Mouse (Mus musculus) lung, embryonic 15.5 days (tissue): Measurements from ENCODE around the gene Ucn. TPM values are rescaled to one million over a fixed set of nuclear protein-coding genes. Genes with fewer than 3 reads are reported as not detected.
A peak's percentile ranks its signal among the peaks of the same experiment; 100 is the strongest.

Source experiments
- ATAC-seq: fragments of 200-750 bp; cut with Nextera tagmentation; 2 replicates; pipeline ENCODE4 v1.8.0; 2017; ENCODE audit warnings: moderate number of reproducible peaks, borderline replicate concordance; ENCODE audit not compliant: low FRiP score, low TSS enrichment; ENCODE audit errors: extremely low read depth
- H3K27ac ChIP-seq: fragments of 300-500 bp; sonication (generic); 2 replicates; pipeline ENCODE4 v1.5.1; 2015; ENCODE audit warnings: moderate library complexity, mild to moderate bottlenecking, inconsistent platforms
- H3K27me3 ChIP-seq: fragments of 300-500 bp; sonication (generic); 2 replicates; pipeline ENCODE4 v1.6.1; 2015; ENCODE audit warnings: inconsistent platforms
- H3K36me3 ChIP-seq: fragments of 300-500 bp; sonication (generic); 2 replicates; pipeline ENCODE4 v1.6.1; 2015; ENCODE audit warnings: inconsistent platforms
- H3K4me1 ChIP-seq: fragments of 300-500 bp; sonication (generic); 2 replicates; pipeline ENCODE4 v1.6.1; 2015; ENCODE audit warnings: inconsistent platforms
- H3K4me2 ChIP-seq: fragments of 300-500 bp; sonication (generic); 2 replicates; pipeline ENCODE4 v1.6.1; 2015; ENCODE audit warnings: inconsistent platforms, mild to moderate bottlenecking, moderate library complexity
- H3K4me3 ChIP-seq: fragments of 300-500 bp; sonication (generic); 2 replicates; pipeline ENCODE4 v1.5.1; 2015; ENCODE audit warnings: mild to moderate bottlenecking, inconsistent platforms
- H3K9ac ChIP-seq: fragments of 300-500 bp; sonication (generic); 2 replicates; pipeline ENCODE4 v1.6.1; 2015; ENCODE audit warnings: inconsistent platforms
- H3K9me3 ChIP-seq: fragments of 300-500 bp; sonication (generic); 2 replicates; pipeline ENCODE4 v1.6.1; 2016; ENCODE audit warnings: inconsistent platforms
- WGBS: fragments of 180-500 bp; shearing (Covaris S2); methylation state at CpG from one replicate; pipeline ENCODE4 v1.1.7; 2015; 5-methylcytosine and 5-hydroxymethylcytosine counted together
- polyA plus RNA-seq: library from polyadenylated mRNA; unstranded; fragments of >200 nt; fragmentation: Nextera tagmentation; extraction: Ambion mirVana; gene quantifications from 2 replicates; pipeline ENCODE4 v1.2.1, GENCODE M21; 2015

The Ucn gene
- polyA plus RNA-seq, result not detected in 2 replicates

- Histone ChIP-seq H3K9ac (no peak within 1 kb of the TSS), H3K4me2 (peak within 1 kb of the TSS; percentile 31), H3K36me3 (peaks cover 7% of the 10 kb centered on the region; the same call in 1 of the 2 replicates), H3K9me3 (no peaks in the 10 kb centered on the region), H3K27ac (no peak within 1 kb of the TSS), H3K4me1 (peaks cover 9% of the 10 kb centered on the region), H3K27me3 (peaks cover 68% of the 10 kb centered on the region), H3K4me3 (peak within 1 kb of the TSS; percentile 23)
- no peak for ATAC-seq
- WGBS, result 2% methylated on average over 52 of the region's 52 CpGs
Observed at GRCm38 (mm10) chr5:31138241-31138967, at the start of gene Ucn. Gene Ucn (minus strand): TSS chr5:31138829.

DNA sequence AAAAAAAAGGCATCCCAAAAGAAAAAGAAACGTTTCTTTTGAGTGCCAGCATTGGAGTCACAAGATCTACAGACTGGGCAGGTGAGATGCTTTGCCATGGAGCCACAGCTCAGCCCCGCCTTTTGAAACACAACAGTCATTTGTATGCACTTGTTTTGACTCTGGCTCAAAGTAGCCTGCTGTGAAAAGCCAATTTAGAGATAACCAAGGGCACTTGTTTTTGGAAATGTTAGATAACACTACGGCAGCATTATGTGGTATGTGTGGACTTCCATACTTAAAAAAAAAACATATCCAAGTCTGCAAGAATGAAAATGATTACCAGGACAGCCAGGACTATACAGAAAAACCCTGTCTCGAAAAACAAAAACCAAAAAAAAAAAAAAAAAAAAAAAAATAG is 45.0 kb upstream of the Ucn start:
- Histone ChIP-seq H3K27me3 (no peaks in the 10 kb centered on the region), H3K36me3 (peaks cover 23% of the 10 kb centered on the region), H3K4me1 (peaks cover 4% of the 10 kb centered on the region; the same call in 1 of the 2 replicates), H3K4me3 (no peak overlapping the region), H3K9me3 (no peaks in the 10 kb centered on the region), H3K27ac (no peak overlapping the region), H3K9ac (no peak overlapping the region), H3K4me2 (no peak overlapping the region)
- ATAC-seq, result no peak
- WGBS, result 43% methylated on average over 4 of the region's 4 CpGs

- no peak for ATAC-seq
- Histone ChIP-seq H3K9me3 (no peaks in the 10 kb centered on the region), H3K4me3 (no peak overlapping the region), H3K27ac (no peak overlapping the region), H3K9ac (no peak overlapping the region), H3K27me3 (no peaks in the 10 kb centered on the region), H3K4me1 (peaks cover 10% of the 10 kb centered on the region; the same call in 1 of the 2 replicates), H3K4me2 (no peak overlapping the region), H3K36me3 (no peaks in the 10 kb centered on the region)
- 91% methylated on average over 9 of the region's 9 CpGs for WGBS
Observed at GRCm38 (mm10) chr5:31181183-31181770, 42.6 kb upstream of the Ucn start.

- Histone ChIP-seq H3K27me3 (no peaks in the 10 kb centered on the region), H3K9me3 (no peaks in the 10 kb centered on the region), H3K4me2 (peak within 1 kb of the TSS; percentile 83), H3K4me1 (peaks cover 10% of the 10 kb centered on the region; the same call in 1 of the 2 replicates), H3K27ac (peak within 1 kb of the TSS; percentile 99), H3K9ac (peak within 1 kb of the TSS; percentile 67), H3K36me3 (no peaks in the 10 kb centered on the region), H3K4me3 (peak within 1 kb of the TSS; percentile 81)
- under 1% methylated on average over 59 of the region's 59 CpGs for WGBS
- ATAC-seq, result peak; percentile 99
Observed at GRCm38 (mm10) chr5:31179766-31180630, 41.4 kb upstream of the Ucn start, which contains the start of the genes Gm29609 and Gtf3c2. Gene Gm29609 (minus strand): TSS chr5:31179911. Gene Gtf3c2 (minus strand): TSS chr5:31180144.

DNA sequence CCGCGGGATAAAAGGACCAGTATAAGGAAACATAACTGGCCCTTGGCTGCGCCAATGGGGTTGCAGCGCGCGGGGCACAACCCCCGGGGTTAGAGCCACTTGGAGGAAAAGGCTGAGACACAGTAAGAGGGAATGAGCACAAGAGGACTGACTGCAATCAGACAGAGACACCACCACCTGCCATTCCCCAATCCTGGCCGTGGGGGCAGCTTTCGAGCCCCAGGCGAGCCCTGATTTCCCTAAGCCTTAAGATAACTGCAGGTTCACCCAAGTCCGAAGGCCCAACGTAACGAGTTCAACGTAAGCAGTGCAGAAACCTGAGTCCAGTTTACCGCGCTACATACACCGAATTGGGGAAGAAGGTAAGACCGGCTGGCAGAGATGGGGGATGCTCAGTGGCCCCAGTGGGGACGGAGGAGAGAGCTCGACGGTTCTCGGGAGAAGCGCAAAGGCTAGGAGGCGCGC is 40.7 kb upstream of the Ucn start:
- Histone ChIP-seq H3K27ac (peak overlapping the region; percentile 99), H3K36me3 (peaks cover 3% of the 10 kb centered on the region; the same call in 1 of the 2 replicates), H3K4me1 (peaks cover 10% of the 10 kb centered on the region; the same call in 1 of the 2 replicates), H3K4me3 (peak overlapping the region; percentile 81), H3K9ac (peak overlapping the region; percentile 67), H3K27me3 (no peaks in the 10 kb centered on the region), H3K9me3 (no peaks in the 10 kb centered on the region), H3K4me2 (peak overlapping the region; percentile 83)
- WGBS, result under 1% methylated on average over 25 of the region's 25 CpGs
- ATAC-seq, result peak; percentile 52

DNA sequence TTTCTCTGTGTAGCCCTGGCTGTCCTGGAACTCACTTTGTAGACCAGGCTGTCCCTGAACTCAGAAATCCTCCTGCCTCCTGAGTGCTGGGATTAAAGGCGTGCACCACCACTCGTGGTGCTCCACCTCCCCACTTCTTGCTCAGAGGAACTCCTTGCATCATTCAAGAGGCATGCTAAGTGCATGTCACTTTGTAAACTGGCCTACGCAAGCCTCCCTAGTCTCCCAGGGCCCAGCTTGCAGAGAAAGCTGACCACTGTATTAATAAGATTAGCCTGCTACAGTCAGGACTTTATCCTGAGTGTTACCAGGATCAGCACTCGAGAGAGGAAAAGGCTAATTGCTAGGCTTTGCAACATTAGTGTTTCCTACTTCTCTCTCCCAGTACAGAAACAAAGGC is 30.0 kb upstream of the Ucn start:
- Histone ChIP-seq H3K9me3 (no peaks in the 10 kb centered on the region), H3K4me2 (no peak overlapping the region), H3K27me3 (no peaks in the 10 kb centered on the region), H3K27ac (no peak overlapping the region), H3K9ac (no peak overlapping the region), H3K36me3 (peaks cover 94% of the 10 kb centered on the region), H3K4me3 (no peak overlapping the region), H3K4me1 (no peaks in the 10 kb centered on the region)
- 74% methylated on average over 4 of the region's 4 CpGs for WGBS
- no peak for ATAC-seq

DNA sequence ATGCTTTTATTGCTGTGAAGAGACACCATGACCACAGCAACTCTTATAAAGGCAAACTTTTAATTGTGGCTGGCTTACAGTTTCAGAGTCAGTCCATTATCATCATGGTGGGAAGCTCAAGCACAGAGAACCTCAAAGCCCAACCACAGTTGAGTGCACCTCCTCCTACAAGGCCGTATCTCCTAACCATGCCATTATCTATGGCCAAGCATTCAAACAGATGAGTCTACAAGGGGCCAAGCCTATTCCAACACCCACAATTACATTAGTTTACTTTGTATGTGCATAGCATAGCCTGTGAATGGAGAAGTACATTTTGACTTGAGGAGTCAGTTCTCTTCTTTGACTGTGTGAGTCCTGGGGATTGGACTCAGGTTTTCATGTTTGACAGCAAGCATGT is 26.2 kb upstream of the Ucn start:
- ATAC-seq, result no peak
- Histone ChIP-seq H3K9me3 (no peaks in the 10 kb centered on the region), H3K9ac (no peak overlapping the region), H3K27ac (no peak overlapping the region), H3K4me2 (no peak overlapping the region), H3K36me3 (peaks cover 89% of the 10 kb centered on the region), H3K27me3 (no peaks in the 10 kb centered on the region), H3K4me1 (no peaks in the 10 kb centered on the region), H3K4me3 (no peak overlapping the region)
- WGBS, result 85% methylated on average over 1 of the region's 1 CpGs

GRCm38 (mm10) chr5:31162462-31162861 is 23.8 kb upstream of the Ucn start:
- Histone ChIP-seq H3K36me3 (peaks cover 89% of the 10 kb centered on the region), H3K9me3 (no peaks in the 10 kb centered on the region), H3K27me3 (no peaks in the 10 kb centered on the region), H3K4me1 (no peaks in the 10 kb centered on the region), H3K4me2 (no peak overlapping the region), H3K27ac (no peak overlapping the region), H3K4me3 (no peak overlapping the region), H3K9ac (no peak overlapping the region)
- ATAC-seq, result no peak

DNA sequence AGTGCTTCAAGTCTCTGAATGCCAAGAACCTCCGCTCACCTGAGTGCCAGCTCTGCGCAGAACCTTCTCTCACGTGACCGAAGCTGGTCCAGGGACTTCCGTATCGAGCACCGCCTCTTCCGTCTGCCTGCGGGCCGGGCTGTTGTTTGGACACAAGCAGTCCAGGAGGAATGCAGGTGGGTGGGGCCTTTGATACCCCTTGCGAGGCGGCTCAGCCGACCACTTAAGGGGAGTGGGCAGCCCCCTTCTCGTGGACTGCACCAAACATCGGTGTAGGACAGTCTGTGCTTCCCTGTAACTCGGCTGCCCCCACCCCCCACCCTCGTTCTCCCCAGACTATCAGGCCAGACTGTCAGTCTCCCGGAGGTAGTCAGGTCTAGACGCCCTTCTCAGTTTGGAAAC is 15.5 kb upstream of the Ucn start, which contains the start of gene Mpv17:
Mpv17 (minus strand) TSS at position 100 of the 402 bp plus-strand sequence.
- peak; percentile 89 for ATAC-seq
- no peaks in the 10 kb centered on the region for H3K9me3 ChIP-seq
- H3K36me3 ChIP-seq, result peaks cover 38% of the 10 kb centered on the region
- H3K4me3 ChIP-seq, result peak within 1 kb of the TSS; percentile 75
- peaks cover 16% of the 10 kb centered on the region for H3K4me1 ChIP-seq
- peak within 1 kb of the TSS; percentile 80 for H3K9ac ChIP-seq
- peak within 1 kb of the TSS; percentile 78 for H3K27ac ChIP-seq
- under 1% methylated on average over 19 of the region's 19 CpGs for WGBS
- peak within 1 kb of the TSS; percentile 86 for H3K4me2 ChIP-seq
- H3K27me3 ChIP-seq, result no peaks in the 10 kb centered on the region

DNA sequence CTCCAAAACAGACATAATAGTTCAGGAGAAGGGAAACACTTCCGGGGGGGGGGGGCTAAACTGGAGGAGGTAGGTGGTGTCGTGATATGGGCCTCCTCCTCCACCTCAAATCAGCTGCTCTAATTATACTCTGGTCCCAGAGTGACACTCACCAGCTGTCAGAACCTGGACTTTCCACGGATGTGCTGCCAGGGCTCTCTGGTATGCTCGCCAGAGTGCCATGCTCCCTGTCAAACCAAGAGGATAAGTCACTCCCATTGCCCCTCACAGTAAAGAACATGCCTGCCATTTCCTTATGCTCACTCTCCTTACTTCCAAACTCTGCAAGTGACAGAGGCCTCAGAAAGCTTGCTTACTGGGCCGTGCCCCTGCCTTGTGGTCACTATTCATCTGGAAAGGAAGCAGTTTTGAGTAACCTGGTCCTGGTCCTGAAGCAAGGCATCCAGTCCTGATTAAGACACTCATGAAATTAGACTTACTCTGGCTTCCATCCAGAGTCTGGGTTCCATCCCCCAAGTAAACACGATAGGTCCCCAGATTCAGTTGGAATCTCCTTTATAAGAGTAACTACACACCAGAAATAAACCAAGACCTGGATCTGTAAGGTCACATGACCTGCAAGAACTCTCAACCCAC is 15.0 kb upstream of the Ucn start:
- peak overlapping the region; percentile 78; the same call in 1 of the 2 replicates for H3K27ac ChIP-seq
- no peaks in the 10 kb centered on the region for H3K9me3 ChIP-seq
- peak overlapping the region; percentile 75 for H3K4me3 ChIP-seq
- no peaks in the 10 kb centered on the region for H3K27me3 ChIP-seq
- H3K4me2 ChIP-seq, result peak overlapping the region; percentile 86
- H3K9ac ChIP-seq, result peak overlapping the region; percentile 80
- H3K36me3 ChIP-seq, result peaks cover 33% of the 10 kb centered on the region
- H3K4me1 ChIP-seq, result peaks cover 16% of the 10 kb centered on the region
- WGBS, result 31% methylated on average over 6 of the region's 6 CpGs
- ATAC-seq, result peak; percentile 15; the same call in 1 of the 2 replicates

GRCm38 (mm10) chr5:31151746-31152145 is 13.1 kb upstream of the Ucn start:
- no peak overlapping the region for H3K4me2 ChIP-seq
- no peak overlapping the region for H3K4me3 ChIP-seq
- H3K4me1 ChIP-seq, result peaks cover 16% of the 10 kb centered on the region
- no peak for ATAC-seq
- no peak overlapping the region for H3K27ac ChIP-seq
- no peaks in the 10 kb centered on the region for H3K9me3 ChIP-seq
- no peaks in the 10 kb centered on the region for H3K27me3 ChIP-seq
- no peak overlapping the region for H3K9ac ChIP-seq
- H3K36me3 ChIP-seq, result peaks cover 14% of the 10 kb centered on the region
- WGBS, result 75% methylated on average over 3 of the region's 3 CpGs
